Mouse (Mus musculus): ENCODE results near the gene Olfr646.

The Olfr646 gene

GRCm38 (mm10) chr7:104104757-104104972, at the start of gene Olfr646:
Olfr646 (plus strand) TSS chr7:104104873.
- DNase-seq (ENCODE audit: low read depth, low spot score), result no peak

- no peak for DNase-seq (ENCODE audit: low read depth, low spot score)
Observed at GRCm38 (mm10) chr7:104059215-104059614, 45.5 kb upstream of the Olfr646 start.

- DNase-seq (ENCODE audit: low read depth, low spot score), result no peak
Observed at GRCm38 (mm10) chr7:104061345-104061744, 43.3 kb upstream of the Olfr646 start, which contains the start of gene 4930516K23Rik. 4930516K23Rik (minus strand) TSS chr7:104061445.

- no peak for DNase-seq (ENCODE audit: low read depth, low spot score)
Observed at GRCm38 (mm10) chr7:104071769-104072168, 32.9 kb upstream of the Olfr646 start, which contains the start of gene Olfr644. Olfr644 (minus strand) TSS chr7:104071869.

- DNase-seq (ENCODE audit: low read depth, low spot score), result no peak
Observed at GRCm38 (mm10) chr7:104085365-104085764, 19.3 kb upstream of the Olfr646 start, which contains the start of gene Olfr645. Olfr645 (minus strand) TSS chr7:104085465.

GRCm38 (mm10) chr7:104103913-104104756, 538 bp upstream of the Olfr646 start:
- DNase-seq (ENCODE audit: low read depth, low spot score), result no peak

- no peak for DNase-seq (ENCODE audit: low read depth, low spot score)
Observed at GRCm38 (mm10) chr7:104129726-104130125, 25.1 kb downstream of the Olfr646 start, which contains the start of gene Ubqln5. Ubqln5 (minus strand) TSS chr7:104129826.

- DNase-seq (ENCODE audit: low read depth, low spot score), result no peak
Observed at GRCm38 (mm10) chr7:104137305-104137704, 32.6 kb downstream of the Olfr646 start, which contains the start of gene Olfr643. Olfr643 (minus strand) TSS chr7:104137405.

GRCm38 (mm10) chr7:104143179-104143578, 38.5 kb downstream of the Olfr646 start, which contains the start of gene Ubqln3:
Ubqln3 (minus strand) TSS chr7:104143279.
- DNase-seq (ENCODE audit: low read depth, low spot score), result no peak

GRCm38 (mm10) chr7:104150456-104150855, 45.8 kb downstream of the Olfr646 start, which contains the start of gene Ubqlnl:
Ubqlnl (minus strand) TSS chr7:104150556.
- DNase-seq (ENCODE audit: low read depth, low spot score), result no peak
